Mouse (Mus musculus): ENCODE results near the gene Hsp90aa1. TPM values are rescaled to one million over a fixed set of nuclear protein-coding genes. Genes with fewer than 3 reads are reported as not detected.

Hsp90aa1 gene
- polyA plus RNA-seq, 1 experiment from 2014 or later, result 825 TPM

DNA sequence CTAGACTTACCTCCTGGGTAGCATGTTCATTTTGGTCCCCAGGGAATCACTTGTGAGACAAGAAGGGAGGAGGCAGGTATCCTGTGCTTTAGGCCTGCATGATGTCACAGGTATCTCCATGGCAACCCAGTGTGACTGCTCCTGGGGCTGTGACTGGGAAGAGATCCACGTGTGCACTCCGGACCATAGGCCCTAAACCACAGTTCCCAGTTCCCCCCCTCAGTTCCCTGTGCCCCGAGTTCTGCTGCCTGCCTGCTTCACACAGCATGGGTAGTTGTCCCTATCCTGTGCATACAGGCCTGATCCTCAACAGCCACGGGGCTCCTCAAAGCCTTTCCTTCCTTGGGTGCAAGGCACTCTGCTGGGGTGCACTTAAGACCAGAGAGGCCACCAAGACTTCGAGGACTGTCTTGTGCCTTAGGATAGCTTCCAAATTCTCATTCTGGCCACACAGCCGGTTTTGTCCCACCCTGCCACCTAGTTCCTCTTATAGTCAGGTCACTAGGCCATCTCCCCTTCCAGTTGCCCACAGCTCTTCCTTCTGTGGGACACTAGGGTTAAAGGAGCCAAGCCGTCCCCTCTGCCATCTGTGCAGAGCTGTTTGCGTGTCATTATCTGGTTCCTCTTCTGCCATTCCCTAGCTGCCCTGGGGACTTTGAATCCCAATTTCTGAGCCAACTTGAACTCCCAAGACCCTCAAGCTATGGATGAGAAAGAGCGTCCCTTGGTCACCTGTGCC is 19.8 kb downstream of the Hsp90aa1 start, which contains the start of gene 1700001K19Rik:
Gene 1700001K19Rik, minus strand, starts transcription at position 59 of the 739 bp plus-strand sequence.
- no peak within 1 kb of the TSS for H3K9ac ChIP-seq (replicated peaks; ENCODE audit: low read depth, low read length)
- no peak within 1 kb of the TSS for H3K4me2 ChIP-seq (replicated peaks; ENCODE audit: low read depth, low read length)
- H3K36me3 ChIP-seq (ENCODE audit: control insufficient read depth, insufficient read depth, low read length), result no peaks in the 10 kb centered on the region
- H3K4me3 ChIP-seq (ENCODE audit: low read depth, low read length), result no peak within 1 kb of the TSS
- no peaks in the 10 kb centered on the region for H3K9me3 ChIP-seq (ENCODE audit: control insufficient read depth, low read depth, low read length)
- ATAC-seq (ENCODE audit: insufficient number of reproducible peaks, insufficient read depth, low FRiP score, low read depth), result no peak
- H3K4me1 ChIP-seq (ENCODE audit: control insufficient read depth, insufficient read depth, low read length), result peaks cover 4% of the 10 kb centered on the region
- H3K27me3 ChIP-seq (ENCODE audit: control insufficient read depth, insufficient read depth, low read length), result no peaks in the 10 kb centered on the region
- no peak within 1 kb of the TSS for H3K27ac ChIP-seq (ENCODE audit: low read length)
- WGBS, result 77% methylated on average over 9 of the region's 9 CpGs

DNA sequence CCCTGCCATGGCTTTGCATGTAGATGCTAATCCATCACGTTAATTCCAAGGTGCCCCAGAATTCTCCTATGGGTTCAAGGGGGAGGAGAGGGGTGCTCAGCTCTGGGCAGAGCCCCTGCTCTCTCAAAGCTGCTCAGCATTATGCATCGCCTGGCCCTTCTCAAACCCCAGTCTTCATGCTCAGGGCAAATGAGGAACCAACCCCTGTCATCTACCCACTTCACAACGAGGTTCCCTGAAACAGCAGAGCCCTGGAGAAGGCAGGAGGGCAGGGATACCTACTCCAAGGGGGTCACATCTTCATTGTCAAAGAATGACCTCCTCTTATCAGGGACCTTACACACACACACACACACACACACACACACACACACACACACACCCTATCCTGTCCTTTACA is 20.6 kb downstream of the Hsp90aa1 start:
- H3K27ac ChIP-seq (ENCODE audit: low read length), result no peak overlapping the region
- H3K4me1 ChIP-seq (ENCODE audit: control insufficient read depth, insufficient read depth, low read length), result peaks cover 3% of the 10 kb centered on the region
- H3K4me2 ChIP-seq (replicated peaks; ENCODE audit: low read depth, low read length), result no peak overlapping the region
- H3K36me3 ChIP-seq (ENCODE audit: control insufficient read depth, insufficient read depth, low read length), result no peaks in the 10 kb centered on the region
- H3K27me3 ChIP-seq (ENCODE audit: control insufficient read depth, insufficient read depth, low read length), result no peaks in the 10 kb centered on the region
- H3K9ac ChIP-seq (replicated peaks; ENCODE audit: low read depth, low read length), result no peak overlapping the region
- H3K9me3 ChIP-seq (ENCODE audit: control insufficient read depth, low read depth, low read length), result no peaks in the 10 kb centered on the region
- H3K4me3 ChIP-seq (ENCODE audit: low read depth, low read length), result no peak overlapping the region
- WGBS, result 53% methylated on average over 3 of the region's 3 CpGs
- ATAC-seq (ENCODE audit: insufficient number of reproducible peaks, insufficient read depth, low FRiP score, low read depth), result no peak

DNA sequence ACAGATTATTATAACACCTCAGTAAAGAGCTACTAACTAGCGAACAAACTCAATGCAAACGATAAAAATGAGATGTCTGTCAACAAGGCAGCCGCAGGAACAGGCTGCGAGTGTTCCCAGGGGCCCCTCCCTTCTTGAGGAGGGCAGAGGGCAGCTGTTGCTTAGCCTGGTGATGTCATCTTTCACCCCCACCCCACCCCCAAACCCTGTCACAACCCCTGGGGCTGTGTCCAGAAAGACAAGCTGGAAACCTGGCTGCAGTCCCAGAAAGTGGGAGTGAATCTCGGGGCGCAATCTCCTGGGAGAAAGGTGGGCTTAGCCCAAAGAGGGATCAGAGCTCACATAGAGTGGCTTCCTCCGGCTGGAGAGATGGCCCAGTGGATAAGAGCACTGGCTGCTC is 21.3 kb downstream of the Hsp90aa1 start:
- Histone ChIP-seq H3K9me3 (ENCODE audit: control insufficient read depth, low read depth, low read length) (no peaks in the 10 kb centered on the region), H3K27ac (ENCODE audit: low read length) (no peak overlapping the region), H3K27me3 (ENCODE audit: control insufficient read depth, insufficient read depth, low read length) (no peaks in the 10 kb centered on the region), H3K4me1 (ENCODE audit: control insufficient read depth, insufficient read depth, low read length) (peaks cover 3% of the 10 kb centered on the region), H3K36me3 (ENCODE audit: control insufficient read depth, insufficient read depth, low read length) (no peaks in the 10 kb centered on the region), H3K9ac (replicated peaks; ENCODE audit: low read depth, low read length) (no peak overlapping the region), H3K4me2 (replicated peaks; ENCODE audit: low read depth, low read length) (no peak overlapping the region), H3K4me3 (ENCODE audit: low read depth, low read length) (no peak overlapping the region)
- ATAC-seq (ENCODE audit: insufficient number of reproducible peaks, insufficient read depth, low FRiP score, low read depth), result 0 out of 2 replicates have a peak, but pooled peaks have one; percentile 40
- WGBS, result 28% methylated on average over 7 of the region's 7 CpGs

DNA sequence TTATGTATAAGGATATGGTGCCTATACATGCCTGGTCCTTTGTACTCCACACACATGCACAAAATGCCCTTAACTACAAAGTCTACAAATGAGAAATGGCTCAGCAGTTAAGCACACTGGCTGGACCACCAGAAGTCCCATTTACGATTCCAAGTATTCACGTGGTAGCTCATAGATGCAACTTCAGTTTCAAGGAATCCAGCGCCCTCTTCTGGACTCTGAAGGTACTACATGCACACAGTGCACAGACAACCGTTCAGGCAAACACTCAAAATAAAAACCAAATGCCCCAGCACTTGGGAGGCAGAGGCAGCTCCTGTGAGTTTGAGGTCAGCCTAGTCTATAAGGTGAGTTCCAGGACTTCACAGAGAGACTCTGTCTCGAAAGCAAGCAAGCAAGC is 28.3 kb downstream of the Hsp90aa1 start:
- no peak for ATAC-seq (ENCODE audit: insufficient number of reproducible peaks, insufficient read depth, low FRiP score, low read depth)
- H3K27me3 ChIP-seq (ENCODE audit: control insufficient read depth, insufficient read depth, low read length), result no peaks in the 10 kb centered on the region
- H3K4me3 ChIP-seq (ENCODE audit: low read depth, low read length), result no peak overlapping the region
- H3K36me3 ChIP-seq (ENCODE audit: control insufficient read depth, insufficient read depth, low read length), result no peaks in the 10 kb centered on the region
- H3K9me3 ChIP-seq (ENCODE audit: control insufficient read depth, low read depth, low read length), result no peaks in the 10 kb centered on the region
- H3K27ac ChIP-seq (ENCODE audit: low read length), result no peak overlapping the region
- no peak overlapping the region for H3K9ac ChIP-seq (replicated peaks; ENCODE audit: low read depth, low read length)
- 55% methylated on average over 5 of the region's 5 CpGs for WGBS
- H3K4me2 ChIP-seq (replicated peaks; ENCODE audit: low read depth, low read length), result no peak overlapping the region
- H3K4me1 ChIP-seq (ENCODE audit: control insufficient read depth, insufficient read depth, low read length), result no peaks in the 10 kb centered on the region

DNA sequence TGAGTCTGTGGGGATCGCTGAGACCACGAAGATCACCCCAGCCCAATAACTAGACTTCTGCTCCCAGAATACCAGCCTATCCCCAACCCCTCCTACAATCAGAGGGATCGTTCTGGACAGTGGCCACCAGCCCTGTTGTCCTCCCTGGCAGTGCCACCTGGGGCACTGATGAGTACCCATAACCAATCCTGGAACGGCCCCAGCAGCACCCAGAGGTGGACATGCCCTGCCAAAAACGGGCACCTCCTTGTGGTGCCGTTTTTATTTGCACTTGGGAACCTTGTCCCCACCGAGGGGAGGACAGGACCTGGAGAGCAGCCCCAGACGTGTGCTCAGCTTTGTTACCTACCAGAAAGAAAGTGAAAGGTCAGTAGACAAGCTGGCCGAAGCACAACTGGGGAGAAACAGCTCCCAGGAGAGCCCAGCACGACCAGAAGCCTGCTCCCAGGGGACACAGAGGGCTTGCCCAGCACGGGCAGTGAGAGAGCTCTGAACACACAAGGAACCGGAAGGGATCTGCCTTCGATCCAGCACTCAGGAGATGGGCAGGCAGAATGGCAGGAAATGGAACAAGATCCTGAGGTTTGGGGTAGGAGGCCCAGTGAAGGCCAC is 35.0 kb downstream of the Hsp90aa1 start:
- Histone ChIP-seq H3K4me1 (ENCODE audit: control insufficient read depth, insufficient read depth, low read length) (no peaks in the 10 kb centered on the region), H3K9me3 (ENCODE audit: control insufficient read depth, low read depth, low read length) (no peaks in the 10 kb centered on the region), H3K27me3 (ENCODE audit: control insufficient read depth, insufficient read depth, low read length) (no peaks in the 10 kb centered on the region), H3K9ac (replicated peaks; ENCODE audit: low read depth, low read length) (no peak overlapping the region), H3K4me2 (replicated peaks; ENCODE audit: low read depth, low read length) (no peak overlapping the region), H3K27ac (ENCODE audit: low read length) (no peak overlapping the region), H3K4me3 (ENCODE audit: low read depth, low read length) (no peak overlapping the region), H3K36me3 (ENCODE audit: control insufficient read depth, insufficient read depth, low read length) (peaks cover 64% of the 10 kb centered on the region)
- WGBS, result 86% methylated on average over 13 of the region's 13 CpGs
- ATAC-seq (ENCODE audit: insufficient number of reproducible peaks, insufficient read depth, low FRiP score, low read depth), result no peak

DNA sequence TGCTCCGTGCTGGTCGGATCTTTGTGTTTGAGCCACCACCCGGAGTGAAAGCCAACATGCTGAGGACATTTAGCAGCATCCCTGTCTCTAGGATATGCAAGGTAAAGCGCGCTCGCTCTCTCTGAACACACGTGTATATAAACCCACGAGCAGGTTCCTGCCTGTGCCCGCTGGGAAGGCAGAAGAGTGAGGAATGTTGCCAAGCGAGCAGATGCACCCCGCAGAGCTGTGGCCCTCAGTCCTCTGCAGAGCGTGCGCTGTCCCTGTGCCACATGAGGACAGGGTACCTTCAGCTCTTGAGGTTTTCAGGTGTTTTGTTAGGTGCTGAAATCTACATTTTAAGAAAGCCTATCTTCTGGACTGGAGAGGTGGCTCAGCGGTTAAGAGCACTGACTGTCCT is 40.8 kb downstream of the Hsp90aa1 start:
- ATAC-seq (ENCODE audit: insufficient number of reproducible peaks, insufficient read depth, low FRiP score, low read depth), result no peak
- Histone ChIP-seq H3K4me3 (ENCODE audit: low read depth, low read length) (no peak overlapping the region), H3K36me3 (ENCODE audit: control insufficient read depth, insufficient read depth, low read length) (peaks cover 96% of the 10 kb centered on the region), H3K27ac (ENCODE audit: low read length) (no peak overlapping the region), H3K4me2 (replicated peaks; ENCODE audit: low read depth, low read length) (no peak overlapping the region), H3K27me3 (ENCODE audit: control insufficient read depth, insufficient read depth, low read length) (no peaks in the 10 kb centered on the region), H3K9me3 (ENCODE audit: control insufficient read depth, low read depth, low read length) (no peaks in the 10 kb centered on the region), H3K9ac (replicated peaks; ENCODE audit: low read depth, low read length) (no peak overlapping the region), H3K4me1 (ENCODE audit: control insufficient read depth, insufficient read depth, low read length) (no peaks in the 10 kb centered on the region)
- 93% methylated on average over 14 of the region's 14 CpGs for WGBS

DNA sequence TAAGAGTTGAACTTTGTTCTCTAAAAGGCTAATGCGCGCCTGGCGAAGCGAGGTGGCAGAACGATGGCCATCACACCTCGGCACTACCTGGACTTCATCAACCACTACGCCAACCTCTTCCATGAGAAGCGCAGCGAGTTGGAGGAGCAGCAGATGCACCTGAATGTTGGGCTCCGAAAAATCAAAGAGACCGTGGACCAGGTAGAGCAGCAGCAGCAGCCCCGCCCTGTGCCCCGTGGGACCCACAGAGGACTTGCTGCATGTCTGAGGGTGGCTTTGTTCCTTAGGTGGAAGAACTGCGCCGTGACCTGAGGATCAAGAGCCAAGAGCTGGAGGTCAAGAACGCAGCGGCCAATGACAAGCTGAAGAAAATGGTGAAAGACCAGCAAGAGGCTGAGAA is 51.1 kb downstream of the Hsp90aa1 start:
- WGBS, result 96% methylated on average over 17 of the region's 17 CpGs
- ATAC-seq (ENCODE audit: insufficient number of reproducible peaks, insufficient read depth, low FRiP score, low read depth), result no peak
- H3K36me3 ChIP-seq (ENCODE audit: control insufficient read depth, insufficient read depth, low read length), result peaks cover 92% of the 10 kb centered on the region
- no peak overlapping the region for H3K4me2 ChIP-seq (replicated peaks; ENCODE audit: low read depth, low read length)
- H3K9me3 ChIP-seq (ENCODE audit: control insufficient read depth, low read depth, low read length), result no peaks in the 10 kb centered on the region
- H3K4me1 ChIP-seq (ENCODE audit: control insufficient read depth, insufficient read depth, low read length), result no peaks in the 10 kb centered on the region
- no peak overlapping the region for H3K9ac ChIP-seq (replicated peaks; ENCODE audit: low read depth, low read length)
- H3K27ac ChIP-seq (ENCODE audit: low read length), result no peak overlapping the region
- H3K27me3 ChIP-seq (ENCODE audit: control insufficient read depth, insufficient read depth, low read length), result no peaks in the 10 kb centered on the region
- H3K4me3 ChIP-seq (ENCODE audit: low read depth, low read length), result no peak overlapping the region

DNA sequence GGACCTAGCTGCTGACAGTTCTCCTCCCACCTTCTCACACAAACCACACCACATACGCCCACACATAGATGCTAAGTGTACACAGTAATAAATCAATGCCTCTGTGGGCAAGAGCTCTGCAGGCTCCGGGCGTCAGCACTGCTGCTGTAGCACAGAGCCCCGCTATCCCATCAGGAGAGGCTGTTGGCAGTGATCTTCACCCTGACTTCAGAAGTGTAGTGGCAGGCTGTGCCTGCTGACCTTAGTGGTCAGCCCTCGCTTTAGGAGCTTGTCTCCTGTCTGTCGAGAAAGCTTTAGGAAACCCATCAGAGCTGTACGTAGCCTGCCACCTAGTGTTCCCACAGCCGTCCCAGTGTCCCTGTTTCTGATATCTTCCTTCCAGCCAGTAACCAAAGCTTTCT is 52.3 kb downstream of the Hsp90aa1 start:
- Histone ChIP-seq H3K27ac (ENCODE audit: low read length) (no peak overlapping the region), H3K4me3 (ENCODE audit: low read depth, low read length) (no peak overlapping the region), H3K36me3 (ENCODE audit: control insufficient read depth, insufficient read depth, low read length) (peaks cover 92% of the 10 kb centered on the region), H3K27me3 (ENCODE audit: control insufficient read depth, insufficient read depth, low read length) (no peaks in the 10 kb centered on the region), H3K4me1 (ENCODE audit: control insufficient read depth, insufficient read depth, low read length) (no peaks in the 10 kb centered on the region), H3K9ac (replicated peaks; ENCODE audit: low read depth, low read length) (no peak overlapping the region), H3K4me2 (replicated peaks; ENCODE audit: low read depth, low read length) (no peak overlapping the region), H3K9me3 (ENCODE audit: control insufficient read depth, low read depth, low read length) (no peaks in the 10 kb centered on the region)
- 65% methylated on average over 8 of the region's 8 CpGs for WGBS
- ATAC-seq (ENCODE audit: insufficient number of reproducible peaks, insufficient read depth, low FRiP score, low read depth), result no peak
